Mouse (Mus musculus) CD4-positive, CD25-positive, alpha-beta regulatory T cell, adult 2 months (primary cell): ENCODE data around the gene Rnf111.

ENCODE experiments used
- DNase-seq: peaks from one replicate; pipeline ENCODE4 v3.0.0-alpha.2; 2012; ENCODE audit warnings: low read depth, low spot score

Gene Rnf111

GRCm38 (mm10) chr9:70396083-70396482, 107.4 kb downstream of the Rnf111 start:
- no peak for DNase-seq

GRCm38 (mm10) chr9:70395617-70396016, 107.9 kb downstream of the Rnf111 start:
- peak; percentile 41 for DNase-seq

GRCm38 (mm10) chr9:70392563-70392907, 111.0 kb downstream of the Rnf111 start:
- DNase-seq: peak; percentile 56

- no peak for DNase-seq
These were observed 111.6 kb downstream of the Rnf111 start for GRCm38 (mm10) chr9:70391660-70392562.

- DNase-seq: no peak
These were observed 112.5 kb downstream of the Rnf111 start for GRCm38 (mm10) chr9:70391042-70391441.

- no peak for DNase-seq
These were observed 114.0 kb downstream of the Rnf111 start for GRCm38 (mm10) chr9:70389548-70389947.

GRCm38 (mm10) chr9:70387410-70388119, 116.0 kb downstream of the Rnf111 start:
- no peak for DNase-seq

GRCm38 (mm10) chr9:70384958-70385728, 118.4 kb downstream of the Rnf111 start:
- DNase-seq: no peak

- DNase-seq: no peak
These were observed 119.0 kb downstream of the Rnf111 start for GRCm38 (mm10) chr9:70384494-70384893.

- no peak for DNase-seq
These were observed 119.8 kb downstream of the Rnf111 start for GRCm38 (mm10) chr9:70383750-70384149.

GRCm38 (mm10) chr9:70382091-70382490, 121.4 kb downstream of the Rnf111 start:
- DNase-seq: no peak

- DNase-seq: peak; percentile 11
These were observed 123.7 kb downstream of the Rnf111 start for GRCm38 (mm10) chr9:70379502-70380467.
